Mouse (Mus musculus): ENCODE results near the gene Hspa8. TPM values are rescaled to one million over a fixed set of nuclear protein-coding genes. Genes with fewer than 3 reads are reported as not detected.

Hspa8 gene
- 1,867 and 1,945 TPM in 2 replicates for polyA plus RNA-seq (2015; fragmentation: Nextera tagmentation; extraction: Ambion mirVana)

DNA sequence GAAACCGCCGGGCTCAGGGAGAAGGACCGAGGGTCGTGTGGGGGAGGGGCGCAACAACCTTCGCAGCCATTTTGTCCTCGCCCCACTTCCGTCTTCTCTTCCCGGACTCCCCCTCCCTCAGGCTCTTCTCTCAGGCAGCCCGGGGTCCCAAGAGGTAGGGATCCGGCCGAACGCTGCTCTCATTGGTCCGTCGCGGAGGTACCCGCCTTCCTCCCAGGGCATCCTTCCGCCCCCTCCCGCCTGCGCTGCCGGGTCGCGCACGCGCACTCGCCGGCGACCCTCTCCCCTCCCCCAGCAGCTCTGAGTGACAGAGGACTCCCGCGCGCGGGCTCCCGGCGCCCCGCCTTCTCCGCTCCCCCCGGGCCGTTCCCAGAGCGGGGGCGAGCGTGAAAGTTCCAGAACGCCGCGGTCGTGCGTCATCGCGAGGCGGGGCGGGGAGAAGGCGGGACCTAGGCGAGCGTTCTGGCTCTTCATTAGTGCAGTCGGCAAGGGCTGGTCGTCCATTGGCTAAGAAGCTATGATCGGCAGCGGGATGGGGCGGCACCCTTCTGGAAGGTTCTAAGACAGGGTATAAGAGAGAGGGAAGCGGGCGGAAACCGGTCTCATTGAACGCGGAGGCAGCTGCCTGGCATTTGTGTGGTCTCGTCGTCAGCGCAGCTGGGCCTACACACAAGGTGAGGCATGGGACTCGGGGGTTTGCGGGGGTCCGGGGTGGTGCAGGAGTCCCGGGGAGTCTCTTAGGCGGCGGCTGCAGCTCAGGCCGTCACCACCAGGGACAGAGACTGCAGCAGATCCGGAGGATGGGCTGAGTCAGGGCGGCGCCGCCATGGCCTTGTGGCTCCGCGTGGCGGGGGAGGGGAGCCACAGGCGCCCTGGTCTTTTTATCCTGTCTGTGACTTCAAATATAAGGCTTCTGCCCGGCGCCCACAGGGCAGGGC is at the start of gene Hspa8:
TSS of gene Hspa8 (plus strand) at position 310 of the 938 bp plus-strand sequence.
- WGBS: under 1% methylated on average over 80 of the region's 83 CpGs
- ATAC-seq (replicated peaks; ENCODE audit: insufficient number of reproducible peaks, insufficient read depth, low FRiP score, low read depth): peak; percentile 93
- Histone ChIP-seq H3K4me3 (peak within 1 kb of the TSS; percentile 75), H3K27ac (peak within 1 kb of the TSS; percentile 95), H3K27me3 (no peaks in the 10 kb centered on the region), H3K4me1 (replicated peaks) (peaks cover 43% of the 10 kb centered on the region), H3K9ac (peak within 1 kb of the TSS; percentile 92), H3K36me3 (peaks cover 24% of the 10 kb centered on the region), H3K9me3 (replicated peaks) (no peaks in the 10 kb centered on the region), H3K4me2 (peak within 1 kb of the TSS; percentile 64)

GRCm38 (mm10) chr9:40751749-40752148 is 49.0 kb upstream of the Hspa8 start:
- H3K4me3 ChIP-seq: no peak overlapping the region
- no peaks in the 10 kb centered on the region for H3K27me3 ChIP-seq
- no peak overlapping the region for H3K4me2 ChIP-seq
- no peak overlapping the region for H3K27ac ChIP-seq
- H3K9me3 ChIP-seq (replicated peaks): no peaks in the 10 kb centered on the region
- 64% methylated on average over 3 of the region's 3 CpGs for WGBS
- no peak overlapping the region for H3K9ac ChIP-seq
- ATAC-seq (replicated peaks; ENCODE audit: insufficient number of reproducible peaks, insufficient read depth, low FRiP score, low read depth): no peak
- H3K36me3 ChIP-seq: no peaks in the 10 kb centered on the region
- H3K4me1 ChIP-seq (replicated peaks): peaks cover 3% of the 10 kb centered on the region

- Histone ChIP-seq H3K4me1 (replicated peaks) (peaks cover 14% of the 10 kb centered on the region), H3K9ac (no peak overlapping the region), H3K4me3 (peak overlapping the region; percentile 32), H3K27ac (peak overlapping the region; percentile 85), H3K27me3 (no peaks in the 10 kb centered on the region), H3K36me3 (no peaks in the 10 kb centered on the region), H3K9me3 (replicated peaks) (no peaks in the 10 kb centered on the region), H3K4me2 (peak overlapping the region; percentile 57)
- WGBS: 22% methylated on average over 4 of the region's 4 CpGs
- peak; percentile 27; the same call in 1 of the 2 replicates for ATAC-seq (replicated peaks; ENCODE audit: insufficient number of reproducible peaks, insufficient read depth, low FRiP score, low read depth)
Observed at GRCm38 (mm10) chr9:40756401-40756800, 44.4 kb upstream of the Hspa8 start.

DNA sequence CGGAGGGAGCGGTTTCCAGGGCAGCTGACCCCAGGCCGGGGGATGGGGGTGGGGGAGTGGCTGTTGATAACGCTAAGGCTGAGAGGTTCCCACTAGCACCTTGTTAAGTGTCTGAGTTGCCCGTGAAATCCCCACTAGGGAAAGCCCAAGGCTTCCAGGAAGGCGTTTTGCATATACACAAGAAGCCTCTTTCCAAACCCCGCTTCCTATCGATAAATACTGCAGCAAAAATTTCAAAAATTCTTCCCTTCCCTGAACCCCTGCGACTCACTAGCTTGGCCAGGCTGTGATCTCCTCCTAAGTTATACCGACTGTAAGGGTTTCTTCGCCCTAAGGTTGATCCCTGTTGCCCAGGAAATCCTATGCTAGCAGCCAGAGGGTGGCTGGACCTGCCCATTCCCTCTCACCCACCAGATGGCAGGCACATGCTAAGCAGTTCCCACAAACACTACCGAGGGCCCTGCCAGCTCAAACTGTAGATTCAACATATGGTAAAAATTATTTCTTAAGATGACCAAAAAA is 43.6 kb upstream of the Hspa8 start:
- Histone ChIP-seq H3K9ac (peak overlapping the region; percentile 32), H3K4me1 (replicated peaks) (peaks cover 14% of the 10 kb centered on the region), H3K27ac (peak overlapping the region; percentile 85), H3K9me3 (replicated peaks) (no peaks in the 10 kb centered on the region), H3K36me3 (no peaks in the 10 kb centered on the region), H3K4me3 (peak overlapping the region; percentile 32), H3K4me2 (peak overlapping the region; percentile 57), H3K27me3 (no peaks in the 10 kb centered on the region)
- 11% methylated on average over 12 of the region's 12 CpGs for WGBS
- ATAC-seq (replicated peaks; ENCODE audit: insufficient number of reproducible peaks, insufficient read depth, low FRiP score, low read depth): peak; percentile 71

DNA sequence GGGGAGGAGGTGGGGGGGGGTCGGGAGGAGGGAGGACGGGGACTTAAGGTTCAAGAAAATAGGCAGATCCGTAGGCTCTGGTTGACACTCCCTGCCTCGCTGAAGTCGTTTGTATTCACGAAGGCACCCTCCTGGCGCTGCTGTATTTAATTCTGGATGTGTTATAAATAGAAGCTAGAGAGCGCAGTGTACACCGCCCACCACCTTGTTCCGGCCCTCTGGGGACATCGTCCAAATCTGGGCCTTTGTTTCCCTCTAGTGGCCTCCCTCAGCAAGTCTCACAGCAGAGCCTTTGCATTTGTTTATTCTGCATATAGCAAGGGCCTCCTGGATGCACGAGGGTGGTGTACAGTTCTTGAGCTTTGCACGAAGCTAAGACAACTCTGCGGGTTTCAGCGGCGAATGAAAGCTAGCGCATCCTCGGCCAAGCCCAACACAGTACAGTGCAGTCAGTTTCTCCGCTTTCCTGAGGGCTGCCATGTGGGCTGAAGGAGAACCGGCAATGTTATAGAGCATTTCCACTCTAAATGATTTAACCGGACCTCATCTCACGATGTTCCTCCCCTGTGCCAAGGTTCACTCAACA is 43.0 kb upstream of the Hspa8 start:
- Histone ChIP-seq H3K9ac (no peak overlapping the region), H3K27ac (peak overlapping the region; percentile 85), H3K27me3 (no peaks in the 10 kb centered on the region), H3K36me3 (no peaks in the 10 kb centered on the region), H3K4me1 (replicated peaks) (peaks cover 14% of the 10 kb centered on the region), H3K4me3 (peak overlapping the region; percentile 32), H3K4me2 (peak overlapping the region; percentile 57), H3K9me3 (replicated peaks) (no peaks in the 10 kb centered on the region)
- WGBS: 6% methylated on average over 22 of the region's 22 CpGs
- ATAC-seq (replicated peaks; ENCODE audit: insufficient number of reproducible peaks, insufficient read depth, low FRiP score, low read depth): peak; percentile 86

- H3K9ac ChIP-seq: no peak overlapping the region
- no peak for ATAC-seq (replicated peaks; ENCODE audit: insufficient number of reproducible peaks, insufficient read depth, low FRiP score, low read depth)
- H3K4me2 ChIP-seq: no peak overlapping the region
- 84% methylated on average over 6 of the region's 6 CpGs for WGBS
- H3K27me3 ChIP-seq: no peaks in the 10 kb centered on the region
- no peak overlapping the region for H3K4me3 ChIP-seq
- no peaks in the 10 kb centered on the region for H3K36me3 ChIP-seq
- H3K4me1 ChIP-seq (replicated peaks): peaks cover 11% of the 10 kb centered on the region
- no peaks in the 10 kb centered on the region for H3K9me3 ChIP-seq (replicated peaks)
- H3K27ac ChIP-seq: no peak overlapping the region
Observed at GRCm38 (mm10) chr9:40762354-40762753, 38.4 kb upstream of the Hspa8 start.

DNA sequence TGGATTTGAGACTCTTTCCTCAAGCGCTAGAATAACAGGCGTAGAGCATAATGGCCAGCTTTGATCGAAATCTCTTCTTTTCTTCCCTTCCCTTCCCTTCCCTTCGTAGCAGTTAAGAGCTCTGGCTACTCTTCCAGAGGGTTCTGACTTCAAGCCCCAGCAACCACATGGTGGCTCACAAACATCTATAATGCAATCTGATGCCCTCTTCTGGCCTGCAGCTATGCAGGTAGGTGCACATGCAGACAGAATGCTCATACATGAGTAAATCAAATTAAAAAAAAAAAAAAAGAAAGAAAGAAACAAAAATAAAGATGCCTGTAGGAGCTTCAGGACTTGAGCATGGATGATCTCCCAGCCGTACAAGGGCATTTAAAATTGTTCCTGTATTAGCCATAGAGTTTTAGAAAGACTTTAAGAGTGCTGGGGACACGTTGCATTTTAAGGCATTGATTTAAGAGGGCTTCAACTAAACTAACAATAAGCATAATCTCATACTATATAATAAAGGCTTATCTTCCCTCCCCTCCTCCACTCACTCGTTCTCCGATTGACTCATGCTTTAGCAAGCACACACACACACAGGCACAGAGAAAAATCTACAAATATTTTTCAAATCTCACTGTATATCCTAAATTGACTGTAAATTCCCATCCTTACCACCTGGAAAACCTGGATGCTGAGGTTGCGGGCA is 35.8 kb upstream of the Hspa8 start:
- Histone ChIP-seq H3K9ac (no peak overlapping the region), H3K4me1 (replicated peaks) (peaks cover 6% of the 10 kb centered on the region; the same call in 1 of the 2 replicates), H3K36me3 (no peaks in the 10 kb centered on the region), H3K4me2 (peak overlapping the region; percentile 39; the same call in 1 of the 2 replicates), H3K4me3 (no peak overlapping the region), H3K9me3 (replicated peaks) (no peaks in the 10 kb centered on the region), H3K27ac (no peak overlapping the region), H3K27me3 (no peaks in the 10 kb centered on the region)
- WGBS: 69% methylated on average over 9 of the region's 9 CpGs
- no peak for ATAC-seq (replicated peaks; ENCODE audit: insufficient number of reproducible peaks, insufficient read depth, low FRiP score, low read depth)

DNA sequence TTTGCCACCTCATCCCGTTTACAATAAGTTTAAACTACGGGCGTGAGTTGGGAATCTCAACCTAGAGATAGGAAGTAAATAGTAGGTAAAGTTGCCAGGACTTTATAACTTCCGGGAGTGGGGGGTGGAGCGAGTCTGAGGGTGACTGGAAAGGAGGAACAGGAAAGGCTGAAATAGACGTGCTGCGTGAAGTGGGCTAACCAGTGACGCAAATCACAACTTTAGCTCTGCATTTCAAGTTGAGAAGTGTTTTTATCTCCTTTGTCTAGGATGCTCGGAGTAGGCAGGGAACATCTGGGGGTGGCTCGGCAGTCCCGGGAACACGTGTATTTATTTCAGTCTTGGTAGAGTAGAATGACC is 35.2 kb upstream of the Hspa8 start:
- no peak overlapping the region for H3K4me3 ChIP-seq
- no peaks in the 10 kb centered on the region for H3K9me3 ChIP-seq (replicated peaks)
- peaks cover 6% of the 10 kb centered on the region; the same call in 1 of the 2 replicates for H3K4me1 ChIP-seq (replicated peaks)
- WGBS: 35% methylated on average over 12 of the region's 12 CpGs
- no peak overlapping the region for H3K9ac ChIP-seq
- ATAC-seq (replicated peaks; ENCODE audit: insufficient number of reproducible peaks, insufficient read depth, low FRiP score, low read depth): no peak
- H3K36me3 ChIP-seq: no peaks in the 10 kb centered on the region
- H3K4me2 ChIP-seq: peak overlapping the region; percentile 39
- H3K27ac ChIP-seq: no peak overlapping the region
- no peaks in the 10 kb centered on the region for H3K27me3 ChIP-seq

DNA sequence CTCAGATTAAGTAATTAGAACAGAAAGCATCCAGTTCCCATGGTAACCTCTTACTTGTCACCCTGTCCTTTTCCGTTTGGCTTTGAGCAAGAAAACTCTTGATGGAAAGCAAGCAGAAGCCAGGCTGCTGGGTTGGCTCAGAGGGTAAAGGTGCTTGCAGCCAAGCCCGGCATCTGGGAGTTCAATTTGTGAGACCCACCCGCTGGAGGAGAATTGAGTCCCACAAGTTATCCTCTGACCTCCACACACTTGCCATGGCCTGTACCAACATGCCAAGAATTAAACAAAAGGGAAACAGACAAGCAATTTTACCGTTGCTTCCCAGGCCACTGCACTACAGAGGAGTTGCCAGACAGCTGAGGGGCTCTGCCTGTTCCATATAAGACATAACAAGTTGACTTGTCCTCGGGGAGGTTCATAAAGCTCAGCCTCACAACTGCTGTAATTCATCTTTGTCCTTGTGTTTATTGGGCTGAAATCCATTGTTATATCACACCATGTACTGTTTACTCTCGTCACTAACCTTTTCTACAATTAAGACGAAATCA is 34.7 kb upstream of the Hspa8 start:
- ATAC-seq (replicated peaks; ENCODE audit: insufficient number of reproducible peaks, insufficient read depth, low FRiP score, low read depth): no peak
- 74% methylated on average over 7 of the region's 7 CpGs for WGBS
- no peak overlapping the region for H3K4me3 ChIP-seq
- no peaks in the 10 kb centered on the region for H3K9me3 ChIP-seq (replicated peaks)
- no peak overlapping the region for H3K4me2 ChIP-seq
- no peaks in the 10 kb centered on the region for H3K27me3 ChIP-seq
- no peak overlapping the region for H3K27ac ChIP-seq
- H3K9ac ChIP-seq: no peak overlapping the region
- H3K4me1 ChIP-seq (replicated peaks): peaks cover 6% of the 10 kb centered on the region; the same call in 1 of the 2 replicates
- no peaks in the 10 kb centered on the region for H3K36me3 ChIP-seq

DNA sequence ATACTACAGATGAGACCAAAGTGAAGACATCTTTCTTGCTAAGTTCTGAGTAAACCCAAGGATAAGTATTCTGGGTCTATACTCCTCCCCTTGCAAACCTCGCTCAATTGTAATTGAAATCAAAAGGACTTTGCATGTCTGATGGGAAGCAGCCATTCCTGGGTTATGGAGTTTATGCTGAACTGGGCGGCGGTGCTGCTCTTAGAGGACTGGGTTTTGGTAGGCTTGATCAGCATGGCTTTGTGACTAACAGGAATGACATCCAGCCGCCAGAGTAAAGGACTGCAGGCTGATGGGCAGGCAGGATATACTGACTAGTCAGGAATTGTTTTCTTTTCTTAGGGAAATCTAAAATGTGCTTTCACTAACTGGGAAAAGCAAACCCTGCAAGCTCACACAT is 32.8 kb upstream of the Hspa8 start:
- Histone ChIP-seq H3K9me3 (replicated peaks) (no peaks in the 10 kb centered on the region), H3K4me3 (no peak overlapping the region), H3K27ac (no peak overlapping the region), H3K27me3 (no peaks in the 10 kb centered on the region), H3K4me2 (no peak overlapping the region), H3K4me1 (replicated peaks) (peaks cover 6% of the 10 kb centered on the region; the same call in 1 of the 2 replicates), H3K36me3 (no peaks in the 10 kb centered on the region), H3K9ac (no peak overlapping the region)
- ATAC-seq (replicated peaks; ENCODE audit: insufficient number of reproducible peaks, insufficient read depth, low FRiP score, low read depth): no peak
- 72% methylated on average over 4 of the region's 4 CpGs for WGBS

- WGBS: 65% methylated on average over 13 of the region's 13 CpGs
- Histone ChIP-seq H3K36me3 (no peaks in the 10 kb centered on the region), H3K9me3 (replicated peaks) (no peaks in the 10 kb centered on the region), H3K27ac (no peak overlapping the region), H3K4me2 (no peak overlapping the region), H3K9ac (no peak overlapping the region), H3K4me1 (replicated peaks) (peaks cover 9% of the 10 kb centered on the region; the same call in 1 of the 2 replicates), H3K4me3 (no peak overlapping the region), H3K27me3 (no peaks in the 10 kb centered on the region)
- ATAC-seq (replicated peaks; ENCODE audit: insufficient number of reproducible peaks, insufficient read depth, low FRiP score, low read depth): no peak
Observed at GRCm38 (mm10) chr9:40772246-40772645, 28.5 kb upstream of the Hspa8 start.
